Mouse (Mus musculus) spleen, postnatal 14 days (tissue): ENCODE measurements around the gene Tbce.

Experiments
- DNase-seq, 2 experiments: peaks; one replicate each; pipeline ENCODE4 v3.0.0; 2021 to 2022; ENCODE audit warnings: low spot score in 2 of 2

Gene Tbce

DNA sequence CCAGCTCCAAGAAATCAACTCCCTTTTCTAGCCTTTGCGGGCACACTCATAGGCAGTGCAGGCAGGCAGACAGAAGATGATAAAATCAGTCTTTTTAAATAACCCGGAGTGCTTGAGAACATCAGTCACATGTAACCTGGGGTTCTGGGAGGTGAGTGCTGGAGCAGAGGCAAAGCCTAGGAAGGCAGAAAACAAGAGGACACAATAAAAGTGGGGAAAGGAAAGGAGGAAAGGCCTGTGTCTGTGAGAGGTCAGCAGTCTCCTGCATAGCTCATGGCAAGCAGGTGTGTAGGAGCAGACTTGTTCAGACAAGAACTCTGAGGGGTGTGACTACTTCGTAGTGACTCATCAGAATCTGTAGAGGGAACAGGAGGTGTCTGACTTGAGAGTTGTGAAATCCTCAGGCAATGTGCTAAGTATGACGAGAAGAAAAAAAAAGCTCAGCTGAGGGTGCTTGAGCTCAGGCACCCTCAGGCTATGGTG, 70.8 kb downstream of the Tbce start:
- DNase-seq, result no peak

- no peak for DNase-seq
Observed at GRCm38 (mm10) chr13:13966172-13966571, 73.3 kb downstream of the Tbce start.

DNA sequence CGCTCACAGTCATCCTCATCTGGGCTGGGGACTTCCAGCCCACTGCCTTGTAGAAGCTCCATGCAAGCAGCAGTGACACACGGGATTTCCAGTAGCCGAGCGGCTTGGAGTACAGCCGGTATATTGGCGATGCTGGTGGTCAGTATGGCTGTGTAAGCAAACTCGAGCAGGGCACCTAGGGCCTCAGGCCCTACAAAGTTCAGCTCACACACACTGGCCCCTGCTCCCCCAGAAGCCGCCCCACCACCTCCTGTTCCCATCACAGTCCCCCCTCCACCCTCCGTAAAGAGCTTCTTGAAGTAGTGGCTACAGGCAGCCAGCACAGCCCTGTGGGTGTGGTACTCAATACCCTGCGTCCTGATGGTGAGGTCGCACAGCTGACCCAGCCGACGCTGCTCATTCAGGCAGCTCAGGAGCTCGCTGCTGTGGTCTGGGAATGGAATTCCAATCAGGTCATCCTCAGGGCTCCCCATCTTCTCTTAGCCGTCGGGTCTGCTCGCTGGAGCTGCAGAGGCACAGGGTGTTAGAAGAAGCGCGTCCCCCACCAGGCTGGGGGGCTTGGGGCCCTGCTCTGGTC, 74.0 kb downstream of the Tbce start:
- DNase-seq, result no peak

DNA sequence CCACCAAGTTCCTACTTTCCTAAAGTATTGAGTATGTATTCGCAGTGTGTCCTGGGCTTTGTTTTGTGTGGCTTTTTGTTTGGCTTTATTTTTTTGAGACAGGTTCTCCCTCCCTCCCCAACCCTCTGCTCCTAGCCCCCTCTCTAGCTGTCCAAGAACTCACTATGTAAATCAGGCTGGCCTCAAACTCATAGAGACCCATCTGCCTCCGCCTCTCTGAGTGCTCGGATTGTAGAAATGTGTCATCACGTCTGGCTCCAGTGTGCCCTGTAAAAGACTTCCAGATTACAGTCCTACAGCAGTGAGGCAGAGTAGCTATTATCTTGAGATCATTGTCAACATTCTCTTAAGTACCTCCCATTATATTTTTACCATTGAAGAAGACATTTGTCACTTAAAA, 78.4 kb downstream of the Tbce start:
- no peak for DNase-seq

- no peak for DNase-seq
Observed at GRCm38 (mm10) chr13:13960211-13960610, 79.2 kb downstream of the Tbce start.

DNA sequence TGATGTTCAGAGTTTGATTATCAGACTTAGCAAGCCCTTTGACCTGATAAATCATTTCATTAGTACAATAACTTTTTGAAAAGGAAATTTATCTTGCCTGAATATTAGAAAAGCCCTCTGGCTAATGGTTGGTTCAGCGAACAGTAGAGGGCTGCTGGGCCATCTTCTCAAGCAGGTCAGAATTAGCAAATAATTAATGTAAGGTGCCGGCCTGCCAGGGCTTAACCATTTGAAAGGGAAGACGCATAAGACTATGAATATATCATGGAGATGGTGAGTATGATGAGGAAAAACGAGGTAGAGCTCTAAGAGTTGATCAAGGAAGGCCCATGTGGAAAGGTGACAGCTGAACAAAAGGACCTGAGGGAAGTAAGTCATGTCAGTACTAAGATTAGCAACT, 82.8 kb downstream of the Tbce start:
- no peak for DNase-seq

- DNase-seq, result peak; percentile 39 to 47
Observed at GRCm38 (mm10) chr13:13954931-13955330, 84.5 kb downstream of the Tbce start.

GRCm38 (mm10) chr13:13953874-13954832, 85.3 kb downstream of the Tbce start, which contains the start of gene B3galnt2:
Gene B3galnt2 (plus strand): TSS chr13:13954469.
- DNase-seq, result peak; percentile 90 to 93
